Comparison of ENCODE assay signal across 8 mouse cellular contexts in genomic region chr15:88751564-88752402, GRCm38 (mm10). TPM values are rescaled to one million over a fixed set of nuclear protein-coding genes. Genes with fewer than 3 reads are reported as not detected.
DNase-seq lines count a peak whose midpoint lies in the region; ATAC-seq and TF ChIP-seq lines count a peak whose summit lies in the region.

TSS of gene Zbed4 (plus strand) at chr15:88751660.

- no peak for TF ChIP-seq POLR2A in ES-Bruce4 (IDR thresholded peaks at IDR 0.05; ENCODE audit: insufficient read depth, low read length)

- H3K9me3 ChIP-seq in ES-Bruce4 (replicated peaks; ENCODE audit: control insufficient read depth, insufficient read depth, low read length, poor library complexity, severe bottlenecking), result no peaks in the 10 kb centered on the region
- no peaks in the 10 kb centered on the region for H3K9me3 ChIP-seq in embryonic facial prominence, embryonic 11.5 days (replicated peaks; ENCODE audit: control insufficient read depth, low read length)
- no peaks in the 10 kb centered on the region for H3K9me3 ChIP-seq in heart, embryonic 11.5 days (replicated peaks; ENCODE audit: control insufficient read depth, low read length)

- H3K27ac ChIP-seq in ES-Bruce4 (ENCODE audit: insufficient read depth, low read length), result peak within 1 kb of the TSS; percentile 91
- H3K27ac ChIP-seq in embryonic facial prominence, embryonic 11.5 days (replicated peaks; ENCODE audit: low read depth, low read length), result peak within 1 kb of the TSS; percentile 76
- peak within 1 kb of the TSS; percentile 88 for H3K27ac ChIP-seq in heart, embryonic 11.5 days (ENCODE audit: low read depth, low read length)

- DNase-seq in 3T3-L1 (ENCODE audit: low read depth, low spot score), result peak; percentile 42
- DNase-seq in embryonic facial prominence, embryonic 11.5 days (ENCODE audit: low spot score), result peak; percentile 69
- DNase-seq in layer of hippocampus, postnatal 10 days (ENCODE audit: low spot score in 2 of 2), result peak; percentile 50 to 59
- peak; percentile 35 for DNase-seq in lung, postnatal 14 days
- peak; percentile 27 for DNase-seq in ovary, postnatal 14 days (ENCODE audit: low spot score)
- peak; percentile 25 for DNase-seq in urinary bladder, postnatal 14 days (ENCODE audit: low spot score)

- TF ChIP-seq CTCF in ES-Bruce4 (IDR thresholded peaks at IDR 0.05; ENCODE audit: low read depth, low read length), result no peak

- H3K4me1 ChIP-seq in ES-Bruce4 (ENCODE audit: control insufficient read depth, insufficient read depth, low read length), result no peaks in the 10 kb centered on the region
- H3K4me1 ChIP-seq in embryonic facial prominence, embryonic 11.5 days (ENCODE audit: control insufficient read depth, insufficient read depth, low read length), result no peaks in the 10 kb centered on the region; the same call in none of the 2 replicates
- peaks cover 7% of the 10 kb centered on the region for H3K4me1 ChIP-seq in heart, embryonic 11.5 days (ENCODE audit: control insufficient read depth, insufficient read depth, low read length)

- peak within 1 kb of the TSS; percentile 63 for H3K4me2 ChIP-seq in embryonic facial prominence, embryonic 11.5 days (ENCODE audit: low read depth, low read length)
- H3K4me2 ChIP-seq in heart, embryonic 11.5 days, result peak within 1 kb of the TSS; percentile 61

- WGBS in embryonic facial prominence, embryonic 11.5 days, result under 1% methylated on average over 65 of the region's 119 CpGs
- WGBS in heart, embryonic 11.5 days (ENCODE audit: insufficient replicate concordance), result under 1% methylated on average over 94 of the region's 119 CpGs

- peak within 1 kb of the TSS; percentile 95 for H3K9ac ChIP-seq in ES-Bruce4 (ENCODE audit: low read depth, poor library complexity, severe bottlenecking)
- peak within 1 kb of the TSS; percentile 86 for H3K9ac ChIP-seq in embryonic facial prominence, embryonic 11.5 days (replicated peaks; ENCODE audit: low read length)
- H3K9ac ChIP-seq in heart, embryonic 11.5 days (ENCODE audit: low read depth, low read length), result peak within 1 kb of the TSS; percentile 87

- H3K4me3 ChIP-seq in ES-Bruce4 (ENCODE audit: low read depth, low read length), result peak within 1 kb of the TSS; percentile 80
- peak within 1 kb of the TSS; percentile 93 for H3K4me3 ChIP-seq in embryonic facial prominence, embryonic 11.5 days (ENCODE audit: low read depth, low read length)
- peak within 1 kb of the TSS; percentile 89 for H3K4me3 ChIP-seq in heart, embryonic 11.5 days (ENCODE audit: low read depth, low read length)

- no peaks in the 10 kb centered on the region for H3K27me3 ChIP-seq in ES-Bruce4 (ENCODE audit: control insufficient read depth, insufficient read depth, low read length, poor library complexity, severe bottlenecking)
- H3K27me3 ChIP-seq in embryonic facial prominence, embryonic 11.5 days (ENCODE audit: control insufficient read depth, insufficient read depth, low read length), result no peaks in the 10 kb centered on the region
- H3K27me3 ChIP-seq in heart, embryonic 11.5 days (ENCODE audit: control insufficient read depth, insufficient read depth, low read length), result no peaks in the 10 kb centered on the region

- no peak for TF ChIP-seq EP300 in ES-Bruce4 (IDR thresholded peaks at IDR 0.05; ENCODE audit: insufficient read depth, low read depth, low read length)

- ATAC-seq in embryonic facial prominence, embryonic 11.5 days (replicated peaks; ENCODE audit: insufficient number of reproducible peaks, low FRiP score, low TSS enrichment, low read depth), result peak; percentile 61
- peak; percentile 63 for ATAC-seq in heart, embryonic 11.5 days (replicated peaks; ENCODE audit: insufficient number of reproducible peaks, low FRiP score, low TSS enrichment)

- H3K36me3 ChIP-seq in ES-Bruce4 (ENCODE audit: control insufficient read depth, insufficient read depth, low read length, poor library complexity, severe bottlenecking), result peaks cover 5% of the 10 kb centered on the region; the same call in 1 of the 2 replicates
- no peaks in the 10 kb centered on the region for H3K36me3 ChIP-seq in embryonic facial prominence, embryonic 11.5 days (replicated peaks; ENCODE audit: control insufficient read depth, insufficient read depth, low read depth, low read length)
- peaks cover 2% of the 10 kb centered on the region; the same call in 1 of the 2 replicates for H3K36me3 ChIP-seq in heart, embryonic 11.5 days (ENCODE audit: control insufficient read depth, insufficient read depth, low read length)

RNA-seq across cellular contexts. Expression of gene Zbed4, which starts in this region (rescaled TPM):
- 36.9 and 44.5 TPM in 2 replicates for polyA plus RNA-seq in ES-Bruce4 (2011; ENCODE audit: insufficient read depth, insufficient read length, low read depth, missing spikeins)
- polyA plus RNA-seq in embryonic facial prominence, embryonic 11.5 days (2014; fragmentation: Nextera tagmentation; extraction: Ambion mirVana), result 35.8 and 36.7 TPM in 2 replicates
- polyA plus RNA-seq in heart, embryonic 11.5 days (2014; fragmentation: Nextera tagmentation; extraction: Ambion mirVana), result 16.1 and 22.9 TPM in 2 replicates
- total RNA-seq in layer of hippocampus, postnatal 10 days (2021), result 10 to 100 TPM; 14.6 to 17.2 TPM

Comparison
In these comparisons a context has a peak if more than half of its experiments do, and no peak if none do; other contexts are left out.
1. Peak in every context shown above with its lines: DNase-seq, ATAC-seq, H3K4me3 ChIP-seq and H3K27ac ChIP-seq.